Mouse (Mus musculus) heart, adult 8-10 months (tissue): ENCODE data around the gene Tnrc6b. TPM values are rescaled to one million over a fixed set of nuclear protein-coding genes. Genes with fewer than 3 reads are reported as not detected.
"Not testable (repeated sequence)": the region's sequence is repeated elsewhere in the genome, so short reads cannot be mapped to it uniquely, and the experiment has no call there.

Source experiments
- DNase-seq: peaks from one replicate; pipeline ENCODE4 v3.0.0; 2022; ENCODE audit warnings: low spot score
- total RNA-seq, 4 experiments: library from RNA; stranded (reverse); gene quantifications; 2 replicates each; pipeline ENCODE4 v1.2.4; 2022

Tnrc6b gene
- total RNA-seq, 4 experiments from 2014 or later, result 48.4 to 52.2 (median 48.9) TPM

DNA sequence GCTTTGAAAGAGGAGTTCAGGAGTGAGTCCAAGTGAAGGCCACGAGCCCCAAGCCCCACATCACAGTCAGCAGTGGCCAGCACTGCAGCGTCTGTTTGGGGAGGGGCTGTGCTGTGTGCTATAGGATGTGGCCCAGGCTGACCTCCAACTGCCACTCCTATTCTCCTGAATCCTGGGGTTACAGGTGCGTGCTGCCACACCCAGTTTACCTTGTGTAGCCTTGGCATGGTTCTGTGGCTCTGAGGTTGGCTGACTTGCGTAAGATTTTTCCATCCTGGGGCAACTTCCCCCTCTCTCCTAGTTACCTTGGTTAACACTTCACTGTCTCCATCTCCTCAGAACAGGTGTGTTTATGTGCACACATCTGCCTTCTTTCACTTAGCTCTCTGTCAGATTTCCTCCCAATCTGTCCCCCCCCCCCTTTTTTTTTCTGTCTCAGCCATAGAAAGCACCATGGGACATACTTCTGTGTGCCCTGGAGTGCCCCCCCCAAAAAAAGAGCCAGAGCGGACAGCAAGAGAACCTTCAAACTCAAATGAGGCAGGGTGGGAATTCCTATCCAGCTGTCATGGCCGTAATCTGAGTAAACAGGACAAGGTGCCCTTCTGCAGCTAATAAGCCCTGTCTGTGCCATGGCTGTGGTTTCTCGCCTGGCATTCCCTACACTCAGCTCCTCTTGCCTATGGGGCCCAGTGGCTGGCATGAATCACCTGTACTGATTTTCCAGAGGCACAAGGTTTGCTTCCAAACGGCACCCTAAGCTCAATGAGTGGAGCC, 9.4 kb upstream of the Tnrc6b start:
- no peak for DNase-seq

DNA sequence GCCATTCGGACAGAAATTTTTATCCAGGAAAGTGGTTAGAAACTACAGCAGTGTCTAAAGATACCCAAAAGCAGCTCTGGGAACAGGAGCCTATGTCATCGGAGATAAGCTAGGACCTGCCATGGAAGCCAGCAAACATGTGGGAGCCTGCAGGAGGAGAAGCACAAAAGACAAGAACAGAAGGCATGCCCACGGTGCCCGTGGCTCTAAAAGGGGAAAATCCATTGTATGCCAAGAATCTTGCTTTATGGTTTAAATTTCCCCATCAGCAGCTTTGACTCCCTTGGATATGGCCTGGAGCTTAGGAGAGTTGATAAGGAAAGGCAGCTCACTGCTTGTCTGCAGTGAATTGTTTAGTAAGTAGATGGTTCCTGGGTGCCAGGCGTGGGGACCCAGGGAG, 8.2 kb upstream of the Tnrc6b start:
- DNase-seq, result no peak

DNA sequence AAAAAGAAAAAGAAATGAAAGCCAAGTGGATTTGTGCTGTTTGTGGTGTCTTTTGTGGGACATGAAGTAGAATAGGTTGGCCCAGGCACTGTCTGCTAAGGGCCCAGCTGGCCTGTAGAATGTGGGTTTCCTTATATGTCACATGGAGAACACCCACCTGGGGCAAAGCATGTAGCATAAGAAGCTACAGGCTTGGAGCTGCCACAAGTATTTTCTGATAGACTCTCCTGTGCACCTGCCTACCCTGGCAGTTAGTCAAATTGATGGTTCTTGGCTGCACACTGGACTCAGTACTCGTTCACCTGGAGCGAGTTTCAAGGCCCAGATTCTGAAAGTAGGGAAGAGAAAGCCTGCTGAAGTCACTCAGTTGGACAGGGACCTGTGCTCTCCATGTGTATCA, 7.6 kb upstream of the Tnrc6b start:
- no peak for DNase-seq

DNA sequence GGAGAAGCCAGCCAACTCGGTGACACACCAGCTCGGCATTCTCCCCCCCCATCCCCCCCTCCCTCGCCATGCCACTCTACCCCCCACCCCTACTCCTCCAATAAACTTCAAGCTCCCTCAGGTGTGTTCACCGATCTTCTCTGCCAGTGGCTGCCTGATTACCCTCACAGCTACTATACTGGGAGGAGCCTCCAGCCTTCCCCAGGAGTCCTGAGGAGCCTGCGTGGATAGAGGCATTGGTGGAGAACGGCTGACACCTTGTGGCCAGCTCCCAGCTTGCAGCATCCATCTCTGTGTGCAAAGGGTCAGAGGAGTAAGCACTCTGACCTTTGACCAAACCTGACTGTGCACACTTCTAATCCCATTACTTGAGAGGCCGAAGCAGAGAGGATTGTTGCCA, 6.8 kb upstream of the Tnrc6b start:
- DNase-seq, result peak; percentile 68

DNA sequence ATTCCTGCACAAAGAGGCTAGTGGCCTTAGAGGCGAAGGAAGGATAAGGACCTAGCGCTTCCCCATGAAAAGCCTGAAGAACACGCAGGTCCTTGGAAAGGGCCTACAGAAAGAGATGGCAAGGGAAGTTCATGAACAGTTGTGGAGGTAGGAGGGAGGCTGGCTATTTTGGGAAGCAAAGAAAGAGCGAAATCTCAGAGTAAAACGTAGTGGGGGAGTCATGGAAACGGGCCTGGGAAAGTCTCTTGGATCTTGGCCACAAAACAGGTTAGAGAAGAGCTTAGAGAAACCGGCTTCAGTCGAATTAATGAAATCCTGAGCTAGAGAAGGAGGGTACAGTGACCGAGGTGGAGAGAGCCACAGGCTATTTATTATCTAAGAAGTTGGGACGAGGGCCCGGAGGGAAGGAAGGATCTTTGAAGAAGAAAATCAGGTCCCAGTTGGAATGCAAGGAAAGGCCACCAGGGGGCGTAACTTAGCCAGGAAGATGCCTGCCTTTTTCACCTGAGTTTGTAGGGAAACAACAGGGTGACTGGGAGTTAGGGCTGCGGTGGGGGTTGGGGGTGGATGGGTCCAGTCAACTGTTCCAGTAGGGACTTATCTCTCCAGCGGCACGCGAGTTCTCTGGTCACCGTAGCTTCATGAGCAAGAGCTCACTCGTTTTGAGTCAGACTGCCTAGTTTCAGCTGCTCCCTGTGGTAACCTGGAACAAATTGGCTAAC, 5.1 kb upstream of the Tnrc6b start:
- DNase-seq, result peak; percentile 84

DNA sequence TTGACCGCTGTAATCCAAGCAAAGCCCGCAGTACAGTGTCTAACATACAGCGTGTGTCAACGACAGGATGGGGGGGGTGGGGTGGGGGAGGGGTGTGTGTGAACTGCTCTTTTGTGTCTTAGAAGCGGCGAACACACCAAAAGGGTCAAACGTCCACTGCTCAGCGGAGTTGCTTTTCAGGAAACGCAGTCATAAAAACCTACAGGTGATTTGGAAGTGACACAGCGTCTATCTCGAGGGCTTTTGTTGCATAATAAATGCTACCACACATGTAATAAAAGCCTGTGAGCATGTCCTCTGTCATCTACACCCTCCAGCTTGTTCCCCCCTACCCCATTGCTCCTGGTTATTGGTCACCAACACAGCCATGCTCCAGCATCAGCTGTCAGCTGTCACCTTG, 4.5 kb upstream of the Tnrc6b start:
- DNase-seq, result no peak

DNA sequence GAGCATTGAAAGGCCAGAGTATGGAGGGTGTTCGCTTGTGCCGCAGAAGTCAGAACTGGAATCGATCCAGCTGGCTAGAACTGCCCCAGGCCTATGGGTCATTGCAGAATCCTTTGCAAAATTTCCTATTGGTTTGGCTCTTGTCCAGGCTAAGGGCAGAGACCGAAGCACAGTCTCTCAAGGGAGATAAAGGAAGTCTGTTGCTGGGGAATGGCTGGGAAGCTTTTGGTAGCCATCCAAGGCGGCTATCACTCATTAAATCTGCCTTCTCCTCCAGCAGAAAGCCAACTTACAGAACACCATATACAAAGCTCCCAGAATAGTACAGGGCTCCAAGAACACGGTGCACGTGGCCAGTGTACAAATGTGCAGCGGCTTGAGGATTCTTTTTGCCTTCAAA, 4.0 kb upstream of the Tnrc6b start:
- DNase-seq, result peak; percentile 84

DNA sequence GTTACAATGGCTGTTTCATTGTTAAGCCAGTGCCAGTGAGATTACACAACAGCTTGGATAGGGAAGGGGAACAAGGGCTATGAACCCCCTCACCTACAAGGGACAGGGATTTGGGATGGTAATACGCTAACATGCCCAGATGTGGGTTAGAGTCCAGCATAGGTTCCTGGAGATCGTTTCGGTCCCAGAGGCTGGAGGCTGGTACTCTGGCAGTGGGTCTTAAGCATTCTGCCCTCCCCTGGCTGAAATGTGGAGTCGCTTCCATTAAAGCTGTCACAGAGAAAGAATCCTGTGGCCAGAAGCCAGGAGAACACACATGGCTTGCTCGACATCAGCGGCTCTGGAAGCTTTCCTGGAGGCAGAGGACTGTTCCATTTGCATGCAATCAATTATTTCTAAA, 1.5 kb upstream of the Tnrc6b start:
- DNase-seq, result peak; percentile 57

DNA sequence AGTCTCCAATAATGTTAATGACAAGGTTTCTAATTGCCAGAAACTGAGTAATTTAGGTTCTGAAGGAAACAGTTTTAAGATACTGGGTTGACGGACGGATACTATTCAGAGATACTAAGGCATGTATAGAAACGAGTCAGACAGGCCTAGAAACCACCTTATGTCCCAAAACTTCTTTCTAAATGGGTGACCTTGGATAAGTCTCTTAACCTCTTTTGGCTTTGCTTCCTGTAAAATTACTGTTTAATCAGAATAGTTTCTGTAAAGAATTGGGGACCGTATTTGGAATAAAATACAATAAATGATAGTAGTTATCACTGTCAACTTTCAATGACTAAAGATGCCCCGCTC, 881 bp upstream of the Tnrc6b start:
- DNase-seq, result no peak

DNA sequence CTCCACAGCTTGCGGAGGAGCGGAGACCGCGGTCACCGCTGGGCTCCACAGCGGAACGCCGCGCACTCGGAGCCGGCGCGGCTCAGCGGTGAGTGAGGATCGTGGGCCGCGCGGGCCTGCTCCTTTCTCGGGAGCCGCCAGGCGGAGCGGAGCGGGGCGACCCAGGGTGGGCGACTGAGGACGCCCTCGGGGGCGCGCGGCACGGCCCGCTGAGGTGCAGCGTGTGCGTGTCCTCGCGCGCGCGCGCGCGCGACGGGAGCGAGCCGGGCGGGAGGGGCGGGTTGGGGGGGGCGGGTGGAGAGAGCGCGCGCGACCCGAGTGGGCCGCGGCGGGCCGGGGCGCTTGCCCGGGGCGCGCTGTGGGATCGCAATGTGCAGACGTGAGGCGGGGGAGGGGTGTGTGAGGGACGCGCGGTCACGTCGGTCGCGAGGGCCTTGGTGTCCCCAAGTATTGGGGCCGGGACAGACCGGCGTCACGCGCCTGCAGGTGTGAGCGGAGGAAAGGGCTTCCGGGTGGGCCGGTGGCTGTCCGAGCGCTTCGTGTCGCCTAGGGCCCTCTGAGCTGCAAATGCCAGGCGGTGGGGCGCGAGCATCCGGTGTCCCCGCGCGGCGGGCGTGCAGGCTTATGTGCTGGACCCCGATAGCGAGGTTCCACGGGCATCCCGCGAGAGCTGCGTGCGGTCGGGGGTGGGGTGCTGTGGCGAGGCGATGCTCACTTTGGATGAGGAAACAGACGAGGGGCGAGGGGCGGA, 463 bp downstream of the Tnrc6b start:
- DNase-seq, result peak; percentile 21

DNA sequence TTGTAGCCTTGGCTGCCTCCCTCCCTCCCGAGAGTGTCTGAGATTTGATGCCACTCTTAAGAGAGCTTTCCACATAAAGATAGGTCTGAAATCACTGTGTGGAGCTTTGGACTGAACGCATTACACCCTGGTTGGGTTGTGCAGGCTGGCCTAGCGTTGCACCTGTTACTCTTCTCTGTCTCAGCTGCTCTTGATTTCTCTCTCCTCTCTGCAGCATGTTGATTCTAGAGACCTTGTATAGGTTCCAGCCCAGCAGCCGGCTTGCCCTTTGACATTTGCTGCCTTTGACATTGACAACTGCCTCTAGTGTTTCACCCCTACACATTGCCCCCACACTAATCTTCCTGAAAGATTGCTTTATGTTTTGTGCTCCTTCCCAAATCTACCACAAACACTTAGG, 3.2 kb downstream of the Tnrc6b start:
- DNase-seq, result no peak

DNA sequence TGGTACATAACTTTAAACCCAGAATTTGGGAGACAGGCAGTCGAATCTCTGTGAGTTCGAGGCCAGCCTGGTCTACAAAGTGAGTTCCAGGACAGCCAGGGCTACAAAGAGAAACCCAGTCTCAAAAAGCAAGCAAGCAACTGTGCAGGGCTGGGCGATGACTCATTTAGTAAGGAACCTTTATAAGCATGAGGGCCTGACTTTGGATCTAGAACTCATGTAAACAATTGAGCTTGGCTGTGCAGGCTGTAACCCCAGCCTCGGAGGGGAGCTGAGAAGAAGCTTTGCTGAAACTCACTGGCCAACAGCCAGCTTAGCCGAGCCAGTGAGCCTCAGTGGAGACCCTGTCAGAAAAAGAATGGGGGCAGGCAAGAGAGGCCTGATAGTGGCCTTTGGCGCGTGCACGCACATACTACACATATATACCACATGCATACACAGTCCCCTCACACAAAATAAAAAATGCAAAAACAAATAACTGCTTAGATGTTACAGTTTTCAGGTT, 5.6 kb downstream of the Tnrc6b start:
- DNase-seq, result no peak

DNA sequence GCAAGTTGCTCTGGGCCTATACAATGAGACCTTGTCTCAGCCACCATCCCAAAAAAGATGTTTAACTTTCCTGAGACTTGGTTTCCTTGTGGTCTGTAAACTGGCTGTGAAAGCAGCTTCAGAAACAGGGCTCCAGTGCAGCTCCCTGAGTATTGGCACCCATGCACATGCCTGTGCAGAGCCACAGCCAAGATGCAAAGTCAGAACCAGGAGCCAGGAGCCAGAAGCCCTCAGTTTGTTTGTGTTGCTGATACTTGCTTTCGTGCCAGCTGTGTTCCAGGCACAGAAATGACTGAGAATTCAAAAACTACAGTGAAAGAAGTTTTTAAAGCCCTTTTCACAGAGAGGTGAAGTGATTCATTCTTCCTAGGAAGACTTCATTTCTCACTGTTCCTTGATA, 6.3 kb downstream of the Tnrc6b start:
- DNase-seq, result no peak

DNA sequence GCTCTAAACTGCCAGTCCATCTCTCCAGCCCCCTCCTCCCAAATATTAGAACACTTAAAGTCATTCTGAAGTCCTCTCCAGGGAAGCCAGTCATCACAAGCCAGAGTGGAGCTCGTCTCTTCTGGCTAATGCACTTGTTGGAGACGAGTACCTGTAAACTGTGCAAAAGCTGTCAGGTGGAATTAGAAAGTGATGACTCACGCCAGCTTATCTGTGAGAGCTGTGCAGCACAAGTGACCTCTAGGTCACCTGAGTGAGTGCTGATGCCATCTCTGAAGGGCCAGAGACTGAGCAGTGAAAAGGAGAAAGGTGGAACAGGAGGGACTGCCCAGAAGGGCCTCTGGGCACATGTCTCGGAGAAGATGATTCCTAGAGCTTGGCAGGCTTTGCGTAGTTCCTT, 9.1 kb downstream of the Tnrc6b start:
- no peak for DNase-seq

DNA sequence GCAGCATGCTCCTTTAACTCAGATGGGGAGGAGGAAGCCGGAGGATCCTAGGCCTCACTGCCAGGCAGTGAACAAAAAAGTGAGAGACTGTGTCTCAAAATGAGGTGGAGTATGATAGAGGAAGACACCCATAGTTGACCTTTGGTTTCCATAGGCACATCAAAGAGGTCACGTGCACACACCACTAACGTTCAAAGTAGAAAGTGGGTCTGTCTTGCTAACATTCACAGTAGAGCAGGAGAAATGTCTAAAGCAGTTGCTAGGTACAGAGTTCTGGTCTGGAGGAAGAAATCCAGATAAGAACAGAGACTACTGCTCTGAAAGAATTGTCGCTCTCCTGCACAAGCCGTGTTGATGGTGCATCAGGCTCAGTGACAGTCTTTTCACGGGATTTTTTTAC, 10.7 kb downstream of the Tnrc6b start:
- no peak for DNase-seq

DNA sequence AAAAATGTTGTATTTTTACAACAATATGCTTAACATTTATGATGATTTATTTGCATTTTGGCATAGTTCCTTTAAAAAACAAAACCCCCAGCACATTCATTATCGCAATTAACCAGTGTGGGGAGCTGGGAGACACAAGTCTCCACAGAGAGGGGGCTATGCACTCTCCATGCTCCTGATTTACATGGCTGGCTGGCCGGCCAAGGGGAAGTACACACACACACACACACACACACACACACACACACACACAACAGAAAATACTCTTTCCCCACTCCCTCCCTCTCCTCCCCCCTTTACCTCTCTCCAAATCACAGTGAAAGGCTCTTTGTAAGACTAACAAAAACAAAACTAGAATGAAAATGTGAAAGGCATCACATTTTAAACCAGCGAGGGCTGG, 11.3 kb downstream of the Tnrc6b start:
- no peak for DNase-seq

DNA sequence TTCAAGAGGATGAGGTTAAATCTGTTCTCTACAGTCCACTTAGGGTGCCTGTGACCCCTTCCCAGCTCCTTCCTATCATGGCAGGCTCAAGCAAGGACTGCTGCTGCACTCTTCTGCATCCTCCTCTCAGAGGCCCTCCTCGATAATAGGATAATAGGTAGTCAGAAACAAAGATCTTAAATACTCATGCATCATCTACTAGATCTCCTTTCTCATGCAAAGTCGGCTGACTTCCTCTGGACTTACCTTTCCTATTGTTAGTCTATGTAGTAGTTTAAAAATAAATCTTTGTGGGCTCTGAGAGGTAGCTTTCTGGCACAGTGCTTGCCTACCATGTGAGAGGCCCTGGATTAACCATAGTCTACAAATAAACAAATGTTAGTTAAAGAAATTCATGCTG, 18.4 kb downstream of the Tnrc6b start:
- DNase-seq, result no peak

DNA sequence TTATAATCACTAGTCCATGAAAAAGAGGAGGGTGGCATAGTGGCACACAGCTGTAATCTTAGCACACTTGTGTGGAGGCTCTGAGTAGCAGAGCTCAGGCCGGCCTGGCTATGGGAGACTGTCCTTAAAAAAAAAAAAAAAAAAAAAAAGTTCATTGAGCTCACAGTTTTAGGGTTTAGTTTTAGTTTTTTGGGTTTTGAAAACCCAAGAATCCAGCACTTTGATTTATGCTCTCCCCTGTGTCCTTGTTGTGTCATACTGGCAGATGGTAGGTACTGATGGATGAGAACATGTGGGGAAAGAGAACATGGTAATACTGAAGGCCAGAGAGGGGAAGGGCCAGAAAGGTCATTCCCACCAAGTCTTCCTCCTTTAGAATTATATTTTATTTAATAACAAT, 19.9 kb downstream of the Tnrc6b start:
- DNase-seq, result no peak

DNA sequence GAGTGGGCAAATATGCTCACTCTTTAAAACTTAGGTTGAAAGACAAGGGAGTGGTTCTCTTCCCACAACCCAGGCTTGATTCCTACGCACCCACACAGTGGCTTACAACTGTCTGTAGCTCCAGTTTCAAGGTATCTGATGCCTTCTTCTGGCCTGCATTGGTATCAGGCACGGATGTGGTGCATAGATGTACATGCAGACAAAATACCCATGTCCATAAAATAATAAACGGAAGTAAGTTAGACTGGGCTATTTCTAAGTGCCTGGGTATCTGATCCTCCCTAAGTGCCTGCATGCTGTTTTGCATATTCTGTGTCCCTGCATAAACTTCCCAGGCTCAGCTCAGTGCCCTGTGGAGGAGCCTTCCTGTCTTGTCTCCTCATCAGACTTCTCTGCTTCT, 20.4 kb downstream of the Tnrc6b start:
- no peak for DNase-seq

DNA sequence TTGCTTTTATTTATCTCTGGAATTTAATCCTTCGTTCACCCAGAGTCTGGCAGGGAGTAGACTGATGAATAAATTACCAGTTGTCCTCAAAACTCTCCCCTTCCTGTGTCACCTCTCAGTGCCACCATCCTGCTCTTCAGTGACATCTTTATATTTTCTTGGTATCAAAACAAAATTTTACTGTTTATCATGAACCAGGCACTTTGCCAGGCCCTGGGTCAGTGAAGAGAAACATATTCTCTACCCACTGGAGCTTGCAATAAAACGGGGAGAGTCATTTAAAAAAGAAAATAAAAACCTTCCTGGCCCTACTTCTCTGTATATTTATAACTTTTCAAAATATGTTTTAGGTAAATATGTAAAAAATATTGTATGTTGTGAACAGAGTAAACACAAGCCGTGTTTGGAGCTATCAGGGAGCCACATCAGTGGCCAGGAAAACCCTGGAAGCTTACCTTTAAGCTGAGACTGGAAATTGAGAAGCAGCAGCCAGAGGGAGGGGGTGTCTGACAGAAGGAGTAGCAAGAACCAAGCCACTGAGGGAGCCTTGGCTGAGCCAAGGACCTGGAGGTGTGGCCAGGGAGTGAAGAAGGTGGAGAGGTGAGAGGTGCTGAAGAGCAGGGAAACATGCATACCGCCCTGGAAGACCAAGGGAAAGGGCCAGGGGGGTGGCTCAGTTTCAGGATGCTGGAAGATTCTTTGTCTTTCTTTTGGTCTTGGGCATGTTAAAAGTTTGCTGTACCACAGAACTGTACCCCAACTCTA, 21.3 kb downstream of the Tnrc6b start:
- DNase-seq, result no peak

DNA sequence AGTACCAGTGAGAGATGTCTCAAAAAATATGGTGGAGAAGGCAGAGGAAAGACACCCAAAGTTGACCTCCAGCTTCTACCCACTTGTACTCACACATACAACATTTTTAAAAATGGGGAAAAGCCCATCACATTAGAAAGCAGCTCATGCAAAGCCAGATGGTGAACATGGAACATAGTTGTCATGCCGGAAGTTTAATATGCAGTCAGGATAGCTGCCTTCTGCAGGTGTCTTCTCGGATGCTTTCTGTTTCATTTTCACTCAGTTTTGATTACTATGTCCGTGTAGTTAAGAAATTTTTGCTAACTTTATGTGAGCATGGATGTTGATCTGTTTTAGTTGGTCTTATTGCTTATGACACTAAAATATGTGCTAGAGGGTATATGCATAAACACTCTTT, 24.2 kb downstream of the Tnrc6b start:
- no peak for DNase-seq

DNA sequence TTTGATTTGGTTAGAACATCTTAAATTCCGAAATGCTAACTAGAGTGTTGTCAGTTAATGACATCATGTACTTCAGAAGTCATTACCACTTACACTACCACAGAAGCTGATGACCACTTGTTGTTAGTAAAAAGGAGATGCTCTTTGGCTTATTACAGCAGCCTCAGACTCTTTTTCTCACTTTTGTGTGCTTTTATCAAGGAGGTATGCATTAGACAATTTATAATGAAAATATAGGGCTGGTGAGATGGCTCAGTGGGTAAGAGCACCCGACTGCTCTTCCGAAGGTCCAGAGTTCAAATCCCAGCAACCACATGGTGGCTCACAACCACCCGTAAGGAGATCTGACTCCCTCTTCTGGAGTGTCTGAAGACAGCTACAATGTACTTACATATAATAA, 24.6 kb downstream of the Tnrc6b start:
- not testable (repeated sequence) for DNase-seq
